Comparison of ENCODE assay signal across 13 mouse cellular contexts in the genomic region with DNA sequence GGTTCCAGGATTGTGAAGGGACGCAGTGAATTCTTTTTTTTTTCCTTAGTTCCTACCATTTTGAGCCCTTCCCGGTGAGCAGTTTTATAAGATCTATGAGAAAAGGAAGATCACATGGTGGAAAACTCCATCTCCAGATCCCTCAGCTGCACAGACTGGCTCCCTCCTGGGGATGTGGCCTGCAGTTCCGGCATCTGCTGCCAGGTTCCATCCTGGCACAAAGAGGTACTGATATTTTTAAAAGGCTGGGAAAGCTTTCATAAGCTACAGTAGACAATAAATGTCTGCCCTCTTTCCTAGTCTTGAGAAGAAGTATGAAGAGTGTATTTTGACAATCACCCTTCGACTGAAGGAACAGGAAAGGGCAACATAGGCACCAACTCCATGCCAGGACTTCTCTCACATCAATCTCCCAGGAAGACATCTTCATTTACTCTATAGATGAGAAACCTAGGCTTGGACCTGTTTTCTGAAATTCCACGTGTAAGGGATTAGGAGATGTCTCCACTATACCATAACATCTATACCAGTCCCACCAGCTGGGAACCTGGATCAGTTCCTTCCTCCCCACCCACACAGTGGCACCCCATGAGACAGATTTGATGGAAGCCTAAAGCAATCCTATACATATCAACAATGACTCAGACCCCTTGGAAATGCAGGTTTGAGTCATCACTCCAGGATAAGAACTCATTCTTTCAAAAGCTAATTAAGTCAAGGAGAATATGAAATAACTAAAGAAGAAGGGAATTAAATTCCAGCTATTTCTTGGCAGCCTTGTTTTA. TPM values are rescaled to one million over a fixed set of nuclear protein-coding genes. Genes with fewer than 3 reads are reported as not detected.
DNase-seq lines count a peak whose midpoint lies in the region; TF ChIP-seq lines count a peak whose summit lies in the region.
"Had no signal": no experiment of that assay in that cellular context is flagged by ENCODE, and none has a peak within 500 bp of the region (broad histone marks: within the 10 kb centered on the region; RNA-seq: fewer than 3 reads in every experiment).

No protein-coding gene starts in this region.

- DNase-seq in heart, adult 2 months: peak in 1 of 2 experiments; percentile 24
- no peak for DNase-seq in heart, postnatal 36 days
- peak; percentile 83 for DNase-seq in cerebellum, adult 11-12 months
- peak; percentile 78 to 90 for DNase-seq in frontal cortex, adult 2 months (ENCODE audit: extremely low spot score in 1 of 2, low spot score in 1 of 2)
- peak; percentile 83 to 86 for DNase-seq in right cerebral cortex, adult 2 months (ENCODE audit: low spot score in 2 of 2)
- no peak for DNase-seq in lung, postnatal 4 days
- DNase-seq in kidney, postnatal 36 days: no peak
- DNase-seq in embryo, embryonic 10 days (ENCODE audit: low spot score): no peak
- DNase-seq: embryo, embryonic 11 days; kidney, adult 8-10 months; midbrain, embryonic 14.5 days had no signal

- no peak for TF ChIP-seq EP300 in heart, adult 2 months (IDR thresholded peaks at IDR 0.05; ENCODE audit: insufficient read depth, low read depth, low read length)

- no peak for TF ChIP-seq POLR2A in heart, adult 2 months (IDR thresholded peaks at IDR 0.05; ENCODE audit: insufficient read depth, low read depth, low read length)

- H3K4me1 ChIP-seq in heart, adult 2 months (ENCODE audit: control insufficient read depth, insufficient read depth, low read length): peaks cover 8% of the 10 kb centered on the region

- H3K27me3 ChIP-seq in heart, adult 2 months (ENCODE audit: control insufficient read depth, insufficient read depth, low read length): no peaks in the 10 kb centered on the region
- H3K27me3 ChIP-seq: CH12.LX had no signal

- H3K4me3 ChIP-seq in heart, adult 2 months: no peak overlapping the region
- H3K4me3 ChIP-seq: hindbrain, embryonic 10.5 days had no signal

- H3K27ac ChIP-seq in heart, adult 2 months: peak overlapping the region; percentile 13; the same call in 1 of the 2 replicates
- H3K27ac ChIP-seq: hindbrain, embryonic 10.5 days had no signal

- 50% methylated on average over 5 of the region's 5 CpGs for WGBS in heart, adult 2 months

- no peak overlapping the region for H3K9ac ChIP-seq in heart, adult 2 months (ENCODE audit: low read depth, low read length)

- peaks cover 8% of the 10 kb centered on the region for H3K36me3 ChIP-seq in heart, adult 2 months (ENCODE audit: control insufficient read depth, insufficient read depth, low read length)
- H3K36me3 ChIP-seq: hindbrain, embryonic 10.5 days had no signal

- H3K79me2 ChIP-seq in heart, adult 2 months (replicated peaks; ENCODE audit: control insufficient read depth, insufficient read depth, low read length): no peaks in the 10 kb centered on the region

- intact Hi-C loops in heart, adult 2 months (cut with DNase I): no loop called here
- intact Hi-C loops in heart, postnatal 36 days (cut with DNase I): no loop called here

- peak; percentile 44 for TF ChIP-seq CTCF in heart, adult 2 months (IDR thresholded peaks at IDR 0.05)

RNA-seq across cellular contexts. Expression of gene Ndrg3, which starts 18.3 kb away (rescaled TPM):
- 10 to 100 TPM; 19.8 to 23.6 TPM for total RNA-seq in heart, adult 2 months (2021)
- 21.5 and 33.5 TPM in 2 replicates for polyA plus RNA-seq in heart, adult 2 months (2012; rRNA removed)
- 10 to 100 TPM; 20.0 to 24.9 TPM for total RNA-seq in heart, postnatal 36 days (2021)
- polyA plus RNA-seq in frontal cortex, adult 2 months (2012; rRNA removed): 439 and 512 TPM in 2 replicates

RNA-seq across cellular contexts. Expression of gene Dsn1, which starts 33.4 kb away (rescaled TPM):
- 1 to 10 TPM; 1.3 to 1.8 TPM for total RNA-seq in heart, adult 2 months (2021)
- 0.70 and 2.0 TPM in 2 replicates for polyA plus RNA-seq in heart, adult 2 months (2012; rRNA removed)
- 1 to 10 TPM; 1.6 to 2.2 TPM for total RNA-seq in heart, postnatal 36 days (2021)
- polyA plus RNA-seq in frontal cortex, adult 2 months (2012; rRNA removed): 6.6 and 7.3 TPM in 2 replicates

Comparison
In these comparisons a context has a peak if more than half of its experiments do, and no peak if none do; other contexts are left out.
1. DNase-seq: peak in cerebellum, adult 11-12 months (single experiment), frontal cortex, adult 2 months (2 of 2) and right cerebral cortex, adult 2 months (2 of 2); none in heart, postnatal 36 days (0 of 2), lung, postnatal 4 days (0 of 2), kidney, postnatal 36 days (0 of 2) and embryo, embryonic 10 days (single experiment).